Mouse (Mus musculus) MEL (cell line): ENCODE results near the gene BC025920. TPM values are rescaled to one million over a fixed set of nuclear protein-coding genes. Genes with fewer than 3 reads are reported as not detected.

Experiments
- DNase-seq: peaks from one replicate; pipeline ENCODE4 v3.0.0; 2011; ENCODE audit warnings: low read depth, low spot score
- H3K27ac ChIP-seq: 2 replicates; pipeline ENCODE4 v1.5.1; 2012; ENCODE audit warnings: low read depth, mild to moderate bottlenecking, control low read depth, low read length, moderate library complexity; ENCODE audit not compliant: control insufficient read depth
- H3K27me3 ChIP-seq, 2 experiments: fragments of 150-350 bp in 1 of 2; sonication (generic) in 1 of 2; 2 replicates each; pipeline ENCODE4 v1.6.1; 2012; ENCODE audit warnings: low read length in 2 of 2, mild to moderate bottlenecking in 2 of 2, improper control_type of control experiment in 1 of 2, moderate library complexity in 1 of 2; ENCODE audit not compliant: insufficient read depth in 2 of 2, control insufficient read depth in 1 of 2
- H3K36me3 ChIP-seq, 2 experiments: 2 replicates each; pipeline ENCODE4 v1.6.1; 2012 to 2014; ENCODE audit warnings: low read length in 2 of 2, improper control_type of control experiment in 1 of 2, inconsistent platforms in 1 of 2, mild to moderate bottlenecking in 1 of 2; ENCODE audit not compliant: insufficient read depth in 2 of 2, control insufficient read depth in 1 of 2
- H3K4me1 ChIP-seq, 2 experiments: fragments of 150-350 bp in 1 of 2; sonication (generic) in 1 of 2; 2 replicates each; pipeline ENCODE4 v1.6.1; 2012; ENCODE audit warnings: low read length in 2 of 2, improper control_type of control experiment in 1 of 2, mild to moderate bottlenecking in 1 of 2; ENCODE audit not compliant: insufficient read depth in 2 of 2, control insufficient read depth in 1 of 2
- H3K4me3 ChIP-seq, 2 experiments: fragments of 150-350 bp in 1 of 2; sonication (generic) in 1 of 2; 2 replicates each; pipeline ENCODE4 v1.5.1; 2012; ENCODE audit warnings: low read depth in 2 of 2, low read length in 2 of 2, mild to moderate bottlenecking in 2 of 2, moderate library complexity in 2 of 2, control low read depth in 1 of 2, improper control_type of control experiment in 1 of 2; ENCODE audit not compliant: control insufficient read depth in 1 of 2, insufficient read depth in 1 of 2
- H3K79me2 ChIP-seq: 2 replicates; pipeline ENCODE4 v1.6.1; 2012; ENCODE audit warnings: mild to moderate bottlenecking, low read length, moderate library complexity; ENCODE audit not compliant: control insufficient read depth, poor library complexity, insufficient read depth
- H3K9ac ChIP-seq: 2 replicates; pipeline ENCODE4 v1.6.1; 2012; ENCODE audit warnings: low read depth, mild to moderate bottlenecking, control low read depth, low read length, moderate library complexity; ENCODE audit not compliant: control insufficient read depth, poor library complexity, severe bottlenecking
- H3K9me3 ChIP-seq: fragments of 150-350 bp; sonication (generic); replicated peaks from 2 replicates; pipeline ENCODE4 v1.6.1; 2012; ENCODE audit warnings: mild to moderate bottlenecking, low read length, improper control_type of control experiment, moderate library complexity; ENCODE audit not compliant: insufficient read depth
- CTCF ChIP-seq, 3 experiments: IDR thresholded peaks in 2 of 3; conservative IDR thresholded peaks in 1 of 3; 2 replicates each; pipeline ENCODE4 v1.5.1; 2011 to 2012; ENCODE audit warnings: low read length in 3 of 3, low read depth in 2 of 3, mild to moderate bottlenecking in 2 of 3, improper control_type of control experiment in 1 of 3, inconsistent platforms in 1 of 3, mixed read lengths in 1 of 3, moderate library complexity in 1 of 3; ENCODE audit not compliant: control insufficient read depth in 1 of 3, insufficient read depth in 1 of 3, poor library complexity in 1 of 3, severe bottlenecking in 1 of 3
- E2F4 ChIP-seq: IDR thresholded peaks from 2 replicates; pipeline ENCODE4 v1.6.1; 2011; ENCODE audit warnings: low read depth, low read length, improper control_type of control experiment, borderline replicate concordance
- EP300 ChIP-seq, 2 experiments: IDR thresholded peaks; 2 replicates each; pipeline ENCODE4 v1.6.1; 2011; ENCODE audit warnings: improper control_type of control experiment in 2 of 2, low read length in 2 of 2, low read depth in 1 of 2, mild to moderate bottlenecking in 1 of 2
- ETS1 ChIP-seq: IDR thresholded peaks from 2 replicates; pipeline ENCODE4 v1.6.1; 2012; ENCODE audit warnings: low read depth, mild to moderate bottlenecking, inconsistent platforms, low read length, improper control_type of control experiment, moderate library complexity
- GABPA ChIP-seq: IDR thresholded peaks from 2 replicates; pipeline ENCODE4 v1.6.1; 2012; ENCODE audit warnings: low read depth, mild to moderate bottlenecking, inconsistent platforms, low read length, improper control_type of control experiment, moderate library complexity
- GATA1 ChIP-seq: IDR thresholded peaks from 2 replicates; pipeline ENCODE4 v1.6.1; 2011; ENCODE audit warnings: low read depth, low read length, improper control_type of control experiment
- KAT2A ChIP-seq: conservative IDR thresholded peaks from 2 replicates; pipeline ENCODE4 v1.6.1; 2012; ENCODE audit warnings: low read depth, low read length, improper control_type of control experiment, inconsistent platforms
- MAFK ChIP-seq: IDR thresholded peaks from 2 replicates; pipeline ENCODE4 v1.6.1; 2011; ENCODE audit warnings: low read depth, mild to moderate bottlenecking, low read length, improper control_type of control experiment, borderline replicate concordance
- MAX ChIP-seq: IDR thresholded peaks from 2 replicates; pipeline ENCODE4 v1.6.1; 2011; ENCODE audit warnings: low read length, improper control_type of control experiment
- MEF2A ChIP-seq: IDR thresholded peaks from 2 replicates; pipeline ENCODE4 v1.6.1; 2014; ENCODE audit warnings: low read depth, mild to moderate bottlenecking, inconsistent platforms, low read length, improper control_type of control experiment; ENCODE audit not compliant: poor library complexity, insufficient replicate concordance, severe bottlenecking; ENCODE audit errors: extremely low read depth
- MXI1 ChIP-seq: IDR thresholded peaks from 2 replicates; pipeline ENCODE4 v1.6.1; 2011; ENCODE audit warnings: mild to moderate bottlenecking, low read depth, low read length, improper control_type of control experiment
- MYB ChIP-seq: IDR thresholded peaks from 2 replicates; pipeline ENCODE4 v1.6.1; 2011; ENCODE audit warnings: mild to moderate bottlenecking, low read depth, low read length, improper control_type of control experiment
- NELFE ChIP-seq: IDR thresholded peaks from 2 replicates; pipeline ENCODE4 v1.6.1; 2011; ENCODE audit warnings: low read depth, low read length, improper control_type of control experiment
- POLR2A ChIP-seq, 2 experiments: IDR thresholded peaks; 2 replicates each; pipeline ENCODE4 v1.6.1; 2011 to 2012; ENCODE audit warnings: low read length in 2 of 2, mild to moderate bottlenecking in 2 of 2, control low read depth in 1 of 2, improper control_type of control experiment in 1 of 2, low read depth in 1 of 2, moderate library complexity in 1 of 2; ENCODE audit not compliant: control insufficient read depth in 1 of 2, insufficient read depth in 1 of 2, poor library complexity in 1 of 2
- RAD21 ChIP-seq: IDR thresholded peaks from 2 replicates; pipeline ENCODE4 v1.6.1; 2011; ENCODE audit warnings: mild to moderate bottlenecking, low read depth, low read length, improper control_type of control experiment
- UBTF ChIP-seq: IDR thresholded peaks from 2 replicates; pipeline ENCODE4 v1.6.1; 2012; ENCODE audit warnings: low read depth, mild to moderate bottlenecking, inconsistent platforms, low read length, improper control_type of control experiment, moderate library complexity, borderline replicate concordance; ENCODE audit not compliant: insufficient read depth
- USF1 ChIP-seq: IDR thresholded peaks from 2 replicates; pipeline ENCODE4 v1.6.1; 2014; ENCODE audit warnings: low read depth, mild to moderate bottlenecking, inconsistent platforms, low read length, improper control_type of control experiment, moderate library complexity
- USF2 ChIP-seq, 2 experiments: IDR thresholded peaks; 2 replicates each; pipeline ENCODE4 v1.6.1; 2011 to 2012; ENCODE audit warnings: improper control_type of control experiment in 2 of 2, low read length in 2 of 2, borderline replicate concordance in 1 of 2, inconsistent platforms in 1 of 2, low read depth in 1 of 2, mild to moderate bottlenecking in 1 of 2; ENCODE audit not compliant: insufficient read depth in 1 of 2
- ZC3H11A ChIP-seq: IDR thresholded peaks from 2 replicates; pipeline ENCODE4 v1.6.1; 2012; ENCODE audit warnings: low read depth, mild to moderate bottlenecking, inconsistent platforms, low read length, improper control_type of control experiment
- ZMIZ1 ChIP-seq: IDR thresholded peaks from 2 replicates; pipeline ENCODE4 v1.6.1; 2012; ENCODE audit warnings: low read depth, mild to moderate bottlenecking, inconsistent platforms, low read length, improper control_type of control experiment, moderate library complexity
- polyA plus RNA-seq, 2 experiments: library from polyadenylated mRNA; stranded (reverse) in 1 of 2; unstranded in 1 of 2; fragments of >175 nt in 1 of 2; fragments of >200 nt in 1 of 2; gene quantifications; 2 replicates each; pipeline versions ENCODE4 v1.2.1 to v1.2.4; 2012; ENCODE audit warnings: low replicate concordance in 2 of 2, low read depth in 1 of 2; ENCODE audit not compliant: insufficient read length in 2 of 2, insufficient read depth in 1 of 2, missing spikeins in 1 of 2
- total RNA-seq: library from RNA; depleted of rRNA; stranded (reverse); fragments of 300-350 nt; gene quantifications from 2 replicates; pipeline ENCODE4 v1.2.3, GENCODE M21; 2012

Gene BC025920
- total and polyA plus RNA-seq, 3 experiments = 1.1 to 1.7 TPM; not detected in 1

GRCm38 (mm10) chr10:81605974-81606751, at the start of gene BC025920 (continued):
- TF ChIP-seq UBTF (no peak), MYB (no peak), ZMIZ1 (peak; percentile 70), GATA1 (peak; percentile 62)

DNA sequence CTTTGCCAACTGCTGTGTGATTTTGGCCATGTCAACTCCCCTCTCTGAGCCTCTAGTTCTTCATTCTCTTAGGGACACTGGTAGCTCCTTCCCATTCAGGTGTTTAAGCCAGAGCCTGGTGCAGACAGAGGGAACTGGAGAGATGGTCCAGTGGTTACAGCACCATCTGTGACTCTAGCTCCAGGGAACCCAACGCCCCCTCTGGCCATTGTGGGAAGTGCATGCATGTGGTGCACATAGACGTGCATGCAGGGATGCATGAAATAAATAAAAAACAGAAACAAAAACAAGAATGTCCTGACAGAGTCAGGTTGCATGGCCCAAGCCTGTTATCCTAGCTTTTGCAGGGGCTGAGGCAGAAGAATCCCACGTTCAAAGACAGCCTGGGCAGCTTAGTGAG, 49.8 kb upstream of the BC025920 start:
- TF ChIP-seq ZC3H11A = no peak
- no peak for TF ChIP-seq POLR2A (IDR thresholded peaks at IDR 0.05; ENCODE audit: control insufficient read depth in 1 of 2, insufficient read depth in 1 of 2, low read depth in 1 of 2, low read length in 2 of 2, poor library complexity in 1 of 2)
- TF ChIP-seq KAT2A = no peak
- peak; percentile 49 to 81 (median 50) for TF ChIP-seq CTCF (IDR thresholded peaks at IDR 0.05 in 2 of 3, conservative IDR thresholded peaks at IDR 0.05 in 1 of 3; ENCODE audit: control insufficient read depth in 1 of 3, insufficient read depth in 1 of 3, low read depth in 2 of 3, low read length in 3 of 3, poor library complexity in 1 of 3, severe bottlenecking in 1 of 3)
- no peak for TF ChIP-seq USF2 (IDR thresholded peaks at IDR 0.05; ENCODE audit: borderline replicate concordance in 1 of 2, insufficient read depth in 1 of 2, low read depth in 1 of 2, low read length in 2 of 2)
- TF ChIP-seq GABPA = no peak
- Histone ChIP-seq H3K27ac (no peak overlapping the region), H3K36me3 (peaks cover 0 to 11% of the 10 kb centered on the region in 2 experiments; a peak in 2 of 4 replicates), H3K9me3 (no peaks in the 10 kb centered on the region), H3K4me1 (peaks cover 3 to 15% of the 10 kb centered on the region in 2 experiments; a peak in 3 of 4 replicates), H3K27me3 (no peaks in the 10 kb centered on the region), H3K4me3 (no peak overlapping the region), H3K9ac (no peak overlapping the region), H3K79me2 (peaks cover 21% of the 10 kb centered on the region)
- peak; percentile 35 for DNase-seq

GRCm38 (mm10) chr10:81557491-81557890, 48.6 kb upstream of the BC025920 start:
- H3K9ac ChIP-seq = no peak overlapping the region
- peaks cover 2 to 11% of the 10 kb centered on the region in 2 experiments; a peak in 2 of 4 replicates for H3K36me3 ChIP-seq
- peaks cover 27% of the 10 kb centered on the region for H3K79me2 ChIP-seq
- peaks cover 0 to 11% of the 10 kb centered on the region in 2 experiments; a peak in 3 of 4 replicates for H3K4me1 ChIP-seq
- no peaks in the 10 kb centered on the region for H3K9me3 ChIP-seq
- H3K27ac ChIP-seq = no peak overlapping the region
- no peaks in the 10 kb centered on the region for H3K27me3 ChIP-seq
- no peak for DNase-seq
- H3K4me3 ChIP-seq = no peak overlapping the region
- TF ChIP-seq MAX (no peak), ETS1 (no peak), NELFE (no peak), MAFK (no peak), MEF2A (no peak), POLR2A (IDR thresholded peaks at IDR 0.05; ENCODE audit: control insufficient read depth in 1 of 2, insufficient read depth in 1 of 2, low read depth in 1 of 2, low read length in 2 of 2, poor library complexity in 1 of 2) (no peak), USF1 (no peak), E2F4 (no peak), RAD21 (no peak), EP300 (IDR thresholded peaks at IDR 0.05; ENCODE audit: low read depth in 1 of 2, low read length in 2 of 2) (no peak), USF2 (IDR thresholded peaks at IDR 0.05; ENCODE audit: borderline replicate concordance in 1 of 2, insufficient read depth in 1 of 2, low read depth in 1 of 2, low read length in 2 of 2) (no peak), KAT2A (no peak), MXI1 (no peak)
